Mouse (Mus musculus) lung, postnatal 0 days (tissue): ENCODE measurements around the gene Crb2. TPM values are rescaled to one million over a fixed set of nuclear protein-coding genes. Genes with fewer than 3 reads are reported as not detected.

Source experiments
- ATAC-seq: fragments of 200-750 bp; cut with Nextera tagmentation; 2 replicates; pipeline ENCODE4 v1.8.0; 2017; ENCODE audit warnings: moderate library complexity
- DNase-seq: peaks from one replicate; pipeline ENCODE4 v3.0.0-alpha.2; 2016; ENCODE audit warnings: low spot score
- H3K27ac ChIP-seq: fragments of 300-500 bp; sonication (generic); 2 replicates; pipeline ENCODE4 v1.5.1; 2014; ENCODE audit warnings: antibody characterized with exemption, mild to moderate bottlenecking, low read length, mixed read lengths
- H3K27me3 ChIP-seq: fragments of 300-500 bp; sonication (generic); replicated peaks from 2 replicates; pipeline ENCODE4 v1.6.1; 2014; ENCODE audit warnings: low read length, mixed read lengths; ENCODE audit not compliant: insufficient read depth
- H3K36me3 ChIP-seq: fragments of 300-500 bp; sonication (generic); 2 replicates; pipeline ENCODE4 v1.6.1; 2014; ENCODE audit warnings: low read length, mixed read lengths; ENCODE audit not compliant: insufficient read depth
- H3K4me1 ChIP-seq: fragments of 300-500 bp; sonication (generic); 2 replicates; pipeline ENCODE4 v1.6.1; 2014; ENCODE audit warnings: antibody characterized with exemption, low read depth, low read length, mixed read lengths; ENCODE audit not compliant: insufficient read depth
- H3K4me2 ChIP-seq: fragments of 300-500 bp; sonication (generic); replicated peaks from 2 replicates; pipeline ENCODE4 v1.6.1; 2014; ENCODE audit warnings: low read depth, mild to moderate bottlenecking, low read length, moderate library complexity, mixed read lengths
- H3K4me3 ChIP-seq: fragments of 300-500 bp; sonication (generic); 2 replicates; pipeline ENCODE4 v1.5.1; 2014; ENCODE audit warnings: low read depth, low read length
- H3K9ac ChIP-seq: fragments of 300-500 bp; sonication (generic); replicated peaks from 2 replicates; pipeline ENCODE4 v1.6.1; 2014; ENCODE audit warnings: low read depth, mild to moderate bottlenecking
- H3K9me3 ChIP-seq: fragments of 300-500 bp; sonication (generic); 2 replicates; pipeline ENCODE4 v1.6.1; 2016; ENCODE audit warnings: low read length, mixed read lengths
- CTCF ChIP-seq: IDR thresholded peaks from 2 replicates; pipeline ENCODE4 v1.5.1; 2016; ENCODE audit warnings: antibody characterized with exemption, mild to moderate bottlenecking
- EP300 ChIP-seq: IDR thresholded peaks from 2 replicates; pipeline ENCODE4 v1.6.1; 2016; ENCODE audit warnings: antibody characterized with exemption, mild to moderate bottlenecking, control low read depth
- WGBS: fragments of 180-500 bp; shearing (Covaris S2); extraction: QIAGEN DNeasy Blood & Tissue Kit; methylation state at CpG from one replicate; pipeline ENCODE4 v1.1.7; 2014; 5-methylcytosine and 5-hydroxymethylcytosine counted together
- polyA plus RNA-seq: library from polyadenylated mRNA; unstranded; fragments of >200 nt; fragmentation: Nextera tagmentation; extraction: Ambion mirVana; gene quantifications from 2 replicates; pipeline ENCODE4 v1.2.1, GENCODE M21; 2015

Gene Crb2
- polyA plus RNA-seq, 1 experiment from 2014 or later = 0.39 TPM

- no peaks in the 10 kb centered on the region for H3K9me3 ChIP-seq
- H3K9ac ChIP-seq = no peak overlapping the region
- DNase-seq = no peak
- no peak for ATAC-seq
- no peaks in the 10 kb centered on the region for H3K4me1 ChIP-seq
- no peaks in the 10 kb centered on the region for H3K27me3 ChIP-seq
- no peaks in the 10 kb centered on the region for H3K36me3 ChIP-seq
- no peak overlapping the region for H3K4me2 ChIP-seq
- no peak overlapping the region for H3K27ac ChIP-seq
- WGBS = 54% methylated on average over 4 of the region's 4 CpGs
- TF ChIP-seq CTCF = no peak
- no peak overlapping the region for H3K4me3 ChIP-seq
Observed at GRCm38 (mm10) chr2:37819526-37820152, 43.6 kb downstream of the Crb2 start.

- 74% methylated on average over 5 of the region's 5 CpGs for WGBS
- H3K9me3 ChIP-seq = no peaks in the 10 kb centered on the region
- no peak overlapping the region for H3K27ac ChIP-seq
- no peak for DNase-seq
- H3K9ac ChIP-seq = no peak overlapping the region
- TF ChIP-seq CTCF = no peak
- TF ChIP-seq EP300 = no peak
- no peak overlapping the region for H3K4me2 ChIP-seq
- no peak overlapping the region for H3K4me3 ChIP-seq
- ATAC-seq = no peak
- no peaks in the 10 kb centered on the region for H3K4me1 ChIP-seq
- no peaks in the 10 kb centered on the region for H3K36me3 ChIP-seq
- H3K27me3 ChIP-seq = no peaks in the 10 kb centered on the region
Observed at GRCm38 (mm10) chr2:37822122-37822521, 46.1 kb downstream of the Crb2 start.

- no peak for TF ChIP-seq EP300
- no peak for TF ChIP-seq CTCF
- no peak overlapping the region for H3K9ac ChIP-seq
- DNase-seq = no peak
- no peaks in the 10 kb centered on the region for H3K36me3 ChIP-seq
- H3K4me3 ChIP-seq = no peak overlapping the region
- ATAC-seq = no peak
- H3K27me3 ChIP-seq = no peaks in the 10 kb centered on the region
- no peak overlapping the region for H3K4me2 ChIP-seq
- H3K4me1 ChIP-seq = no peaks in the 10 kb centered on the region
- 73% methylated on average over 2 of the region's 2 CpGs for WGBS
- H3K27ac ChIP-seq = no peak overlapping the region
- H3K9me3 ChIP-seq = no peaks in the 10 kb centered on the region
Observed at GRCm38 (mm10) chr2:37823826-37824225, 47.8 kb downstream of the Crb2 start.

- no peak for TF ChIP-seq CTCF
- TF ChIP-seq EP300 = no peak
- Histone ChIP-seq H3K4me1 (no peaks in the 10 kb centered on the region), H3K27ac (no peak overlapping the region), H3K4me3 (no peak overlapping the region), H3K27me3 (no peaks in the 10 kb centered on the region), H3K9ac (no peak overlapping the region), H3K9me3 (no peaks in the 10 kb centered on the region), H3K4me2 (no peak overlapping the region), H3K36me3 (no peaks in the 10 kb centered on the region)
- DNase-seq (peak; percentile 57), ATAC-seq (peak; percentile 59)
- WGBS = 44% methylated on average over 9 of the region's 9 CpGs
Observed at GRCm38 (mm10) chr2:37829758-37830275, 53.8 kb downstream of the Crb2 start.

GRCm38 (mm10) chr2:37832253-37832652 is 56.2 kb downstream of the Crb2 start:
- H3K36me3 ChIP-seq = no peaks in the 10 kb centered on the region
- no peaks in the 10 kb centered on the region for H3K4me1 ChIP-seq
- DNase-seq = no peak
- no peaks in the 10 kb centered on the region for H3K27me3 ChIP-seq
- WGBS = 70% methylated on average over 10 of the region's 10 CpGs
- TF ChIP-seq CTCF = no peak
- no peak for TF ChIP-seq EP300
- no peak overlapping the region for H3K4me2 ChIP-seq
- ATAC-seq = no peak
- H3K9me3 ChIP-seq = no peaks in the 10 kb centered on the region
- no peak overlapping the region for H3K27ac ChIP-seq
- H3K4me3 ChIP-seq = no peak overlapping the region
- H3K9ac ChIP-seq = no peak overlapping the region

- no peaks in the 10 kb centered on the region for H3K36me3 ChIP-seq
Observed at GRCm38 (mm10) chr2:37836926-37837325, 60.9 kb downstream of the Crb2 start.

More at GRCm38 (mm10) chr2:37836926-37837325, 60.9 kb downstream of the Crb2 start:
- Histone ChIP-seq H3K27ac (no peak overlapping the region), H3K4me1 (no peaks in the 10 kb centered on the region), H3K4me3 (no peak overlapping the region), H3K9me3 (no peaks in the 10 kb centered on the region), H3K4me2 (no peak overlapping the region), H3K27me3 (no peaks in the 10 kb centered on the region), H3K9ac (no peak overlapping the region)
- WGBS = 90% methylated on average over 3 of the region's 3 CpGs
- no peak for TF ChIP-seq EP300
- no peak for TF ChIP-seq CTCF
- DNase-seq (no peak), ATAC-seq (no peak)
